Mouse (Mus musculus) mesoderm, embryonic 11.5 days (tissue): ENCODE measurements around the gene Clpsl2.
A peak's percentile ranks its signal among the peaks of the same experiment; 100 is the strongest.
"Not testable (repeated sequence)": the region's sequence is repeated elsewhere in the genome, so short reads cannot be mapped to it uniquely, and the experiment has no call there.

Experiments
- DNase-seq: peaks from one replicate; pipeline ENCODE4 v3.0.0-alpha.2; 2012; ENCODE audit warnings: low read depth, low spot score

The Clpsl2 gene

DNA sequence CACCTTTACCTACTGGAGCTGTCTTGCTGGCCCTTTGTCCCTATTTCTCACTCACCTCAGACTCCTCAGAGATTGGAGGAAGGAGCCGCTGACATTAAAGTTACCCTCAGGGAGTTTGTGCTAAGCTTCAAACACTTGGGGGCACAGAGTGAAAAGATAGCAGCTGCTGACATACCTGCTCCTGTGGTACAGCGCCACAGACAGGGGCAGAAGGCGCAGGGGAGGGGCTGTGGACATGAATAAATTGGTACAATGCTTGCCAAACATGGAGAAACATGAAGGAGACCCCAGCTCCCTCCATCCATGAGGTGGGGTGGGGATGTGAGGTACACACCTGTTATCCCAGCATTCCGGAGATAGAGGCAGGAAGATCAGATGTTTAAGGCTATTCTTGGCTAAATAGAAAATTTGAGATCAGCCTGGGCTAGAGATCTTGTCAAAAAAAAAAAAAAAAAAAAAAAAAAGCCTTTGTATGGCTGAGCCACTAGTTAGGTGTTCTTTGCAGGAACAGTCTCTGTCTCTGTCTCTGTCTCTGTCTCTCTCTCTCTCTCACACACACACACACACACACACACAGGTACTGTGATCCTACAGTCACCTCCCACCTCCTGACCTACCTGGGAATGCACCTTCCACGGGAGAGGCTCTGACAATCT, 28.0 kb upstream of the Clpsl2 start:
- DNase-seq: no peak

GRCm38 (mm10) chr17:28521920-28522319, 27.3 kb upstream of the Clpsl2 start:
- DNase-seq: no peak

GRCm38 (mm10) chr17:28522623-28523354, 26.4 kb upstream of the Clpsl2 start:
- DNase-seq: peak; percentile 77

DNA sequence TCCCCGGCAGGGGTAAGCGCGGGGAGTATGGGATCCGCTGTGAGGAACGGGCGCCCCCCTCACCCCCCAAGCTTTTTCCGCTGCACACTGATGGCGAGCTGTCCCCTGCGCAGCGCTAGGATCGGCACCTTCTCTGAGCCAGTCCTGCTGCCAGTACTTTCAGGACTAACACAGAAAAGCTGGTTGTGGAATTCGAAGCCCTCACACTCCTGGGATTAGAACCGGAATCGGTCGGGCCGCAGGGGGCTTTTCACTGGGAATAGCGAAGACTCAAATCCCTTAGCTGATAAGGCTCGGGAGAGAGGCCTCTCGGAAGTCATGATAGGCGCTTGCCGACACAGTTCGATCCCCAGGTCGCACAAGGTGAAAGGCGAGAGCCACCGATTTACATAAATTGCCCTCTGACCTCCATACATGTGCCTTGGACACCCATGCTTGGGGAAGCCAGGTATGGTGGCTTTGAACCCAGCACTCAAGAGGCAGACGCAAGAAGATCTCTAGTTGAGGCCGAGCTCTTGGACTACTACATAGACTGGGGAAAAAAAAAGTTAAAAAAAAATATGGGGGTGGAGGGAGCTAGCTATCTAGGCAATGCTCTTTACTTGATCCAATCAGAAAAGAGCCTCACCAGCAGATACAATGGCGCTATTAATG, 25.7 kb upstream of the Clpsl2 start:
- no peak for DNase-seq

GRCm38 (mm10) chr17:28524009-28524695, 25.1 kb upstream of the Clpsl2 start:
- DNase-seq: no peak

DNA sequence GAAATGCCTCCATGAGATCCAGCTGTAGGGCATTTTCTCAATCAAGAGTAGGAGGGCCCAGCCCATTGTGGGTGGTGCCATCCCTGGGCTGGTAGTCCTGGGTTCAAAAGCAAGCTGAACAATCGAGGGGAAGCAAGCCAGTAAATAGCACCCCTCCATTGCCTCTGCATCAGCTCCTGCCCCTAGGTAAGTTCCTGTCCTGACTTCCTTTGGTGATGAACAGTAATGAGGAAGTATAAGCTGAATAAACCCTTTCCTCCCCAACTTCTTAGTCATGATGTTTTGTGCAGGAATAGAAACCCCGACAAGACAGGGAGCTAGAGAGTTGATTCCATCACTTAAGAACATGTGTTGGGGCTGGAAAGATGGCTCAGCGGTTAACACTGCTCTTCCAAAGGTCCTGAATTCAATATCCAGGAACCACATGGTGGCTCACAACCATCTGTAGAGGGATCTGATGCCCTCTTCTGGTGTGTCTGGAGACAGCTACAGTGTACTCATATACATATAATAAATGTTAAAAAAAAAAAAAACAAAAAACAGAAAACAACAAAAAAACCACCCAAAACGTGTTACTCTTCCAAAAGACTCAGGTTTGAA, 24.3 kb upstream of the Clpsl2 start:
- DNase-seq: no peak

DNA sequence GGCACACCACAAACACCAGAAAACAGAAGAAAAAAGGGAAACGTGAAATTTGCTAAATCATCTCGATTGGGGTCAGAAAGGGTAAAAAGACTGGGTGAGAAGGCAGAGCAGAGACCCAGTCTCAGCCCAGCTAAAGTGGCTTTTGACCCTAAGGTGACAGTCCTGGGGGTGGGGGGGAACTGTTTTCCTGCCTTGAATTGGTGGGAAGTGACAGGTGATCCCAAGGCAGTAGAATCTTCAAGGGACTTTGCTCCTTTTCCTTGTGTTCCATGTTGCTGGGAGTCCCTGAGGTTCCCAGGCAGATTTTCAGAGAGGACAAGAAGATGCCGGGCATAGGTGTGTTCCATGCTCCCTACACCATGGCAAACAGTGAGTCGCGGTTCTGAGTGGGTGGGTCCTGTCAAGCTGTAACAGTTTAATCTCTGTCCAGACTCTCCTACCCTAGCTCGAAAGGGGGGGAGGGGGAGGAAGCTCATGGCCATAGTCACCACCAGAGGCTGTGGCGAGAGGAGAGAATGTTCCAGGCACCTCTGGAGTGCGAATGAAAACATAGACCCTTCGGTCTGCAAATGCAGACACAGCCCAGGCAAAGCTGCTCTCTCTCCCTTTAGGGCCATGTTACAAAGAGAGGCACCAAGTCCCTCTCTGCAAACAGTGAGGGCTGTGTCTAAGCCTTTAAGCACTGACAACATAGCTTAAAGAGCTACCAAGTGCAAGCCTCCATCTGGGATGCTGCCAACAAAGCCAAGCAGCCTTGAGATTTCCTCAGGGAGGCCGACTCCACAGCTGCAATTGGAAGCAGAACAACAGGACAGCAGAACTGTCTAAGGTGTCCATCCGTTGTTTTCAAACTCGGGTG, 21.8 kb upstream of the Clpsl2 start:
- DNase-seq: no peak

GRCm38 (mm10) chr17:28528043-28528351, 21.2 kb upstream of the Clpsl2 start:
- peak; percentile 82 for DNase-seq

DNA sequence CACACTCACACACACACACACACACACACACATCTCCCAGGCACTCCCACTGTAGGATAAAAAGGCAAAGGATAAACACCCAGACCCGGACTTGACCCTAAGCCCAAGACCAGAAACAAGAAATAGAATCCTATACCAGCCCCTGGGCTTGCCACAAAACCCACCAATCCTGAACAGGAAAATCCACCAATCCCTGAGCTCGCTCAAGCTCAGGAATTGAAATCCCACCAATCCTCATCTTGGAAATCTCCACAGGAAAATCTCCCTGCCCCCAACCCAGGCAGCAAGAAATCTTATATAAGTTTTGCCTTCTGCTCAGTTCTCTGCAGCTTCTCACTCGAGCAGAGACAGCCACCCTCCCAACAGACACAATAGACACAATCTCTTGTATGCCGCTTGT, 20.1 kb upstream of the Clpsl2 start:
- DNase-seq: no peak

- DNase-seq: no peak
Measured at GRCm38 (mm10) chr17:28530506-28530905, 18.7 kb upstream of the Clpsl2 start, which contains the start of gene Armc12. Armc12 (plus strand) TSS chr17:28530806.

DNA sequence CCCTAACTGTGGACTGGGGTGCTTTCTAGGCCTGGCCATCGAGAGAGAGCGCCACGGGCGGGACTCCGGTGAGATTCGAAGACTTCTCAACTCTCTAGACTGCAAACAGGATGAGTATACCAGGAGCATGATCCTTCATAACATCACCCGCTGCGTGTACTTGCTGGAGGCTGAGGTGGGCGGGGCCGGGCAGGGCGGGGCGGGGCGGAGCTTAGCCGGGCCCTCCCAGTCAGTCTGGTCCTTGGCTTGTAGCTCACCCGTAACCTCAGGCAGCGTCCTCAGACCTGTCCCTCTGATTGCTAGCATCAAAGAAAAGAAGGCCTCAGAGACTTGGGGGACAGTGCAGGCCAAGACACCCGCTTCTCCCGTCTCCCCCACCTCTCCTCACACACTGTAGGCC, 17.3 kb upstream of the Clpsl2 start:
- no peak for DNase-seq

GRCm38 (mm10) chr17:28532557-28532956, 16.7 kb upstream of the Clpsl2 start:
- no peak for DNase-seq

- no peak for DNase-seq
Measured at GRCm38 (mm10) chr17:28533327-28533726, 15.9 kb upstream of the Clpsl2 start.

- no peak for DNase-seq
Measured at GRCm38 (mm10) chr17:28537881-28538280, 11.3 kb upstream of the Clpsl2 start.

- no peak for DNase-seq
Measured at GRCm38 (mm10) chr17:28546925-28547324, 2.3 kb upstream of the Clpsl2 start.

DNA sequence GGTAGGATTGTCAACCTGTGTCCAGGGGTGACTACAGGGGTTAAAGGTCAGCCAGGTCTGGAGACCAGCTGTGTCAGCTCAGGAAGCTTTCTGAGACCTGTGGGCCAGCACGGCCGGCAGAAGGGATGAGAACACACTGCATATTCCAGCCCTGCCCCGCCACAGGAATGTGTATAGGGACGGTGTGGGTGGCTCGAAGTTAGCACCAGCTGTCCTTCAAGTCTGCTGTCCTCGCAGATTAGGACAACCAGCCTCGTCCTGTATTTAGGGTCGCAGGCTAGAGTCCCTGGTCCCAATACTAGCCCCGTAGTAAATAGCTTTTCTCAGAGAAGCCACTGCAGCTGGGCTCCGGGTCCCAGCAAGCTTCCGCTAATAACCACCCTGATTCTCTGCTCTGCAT, 661 bp upstream of the Clpsl2 start:
- DNase-seq: no peak

DNA sequence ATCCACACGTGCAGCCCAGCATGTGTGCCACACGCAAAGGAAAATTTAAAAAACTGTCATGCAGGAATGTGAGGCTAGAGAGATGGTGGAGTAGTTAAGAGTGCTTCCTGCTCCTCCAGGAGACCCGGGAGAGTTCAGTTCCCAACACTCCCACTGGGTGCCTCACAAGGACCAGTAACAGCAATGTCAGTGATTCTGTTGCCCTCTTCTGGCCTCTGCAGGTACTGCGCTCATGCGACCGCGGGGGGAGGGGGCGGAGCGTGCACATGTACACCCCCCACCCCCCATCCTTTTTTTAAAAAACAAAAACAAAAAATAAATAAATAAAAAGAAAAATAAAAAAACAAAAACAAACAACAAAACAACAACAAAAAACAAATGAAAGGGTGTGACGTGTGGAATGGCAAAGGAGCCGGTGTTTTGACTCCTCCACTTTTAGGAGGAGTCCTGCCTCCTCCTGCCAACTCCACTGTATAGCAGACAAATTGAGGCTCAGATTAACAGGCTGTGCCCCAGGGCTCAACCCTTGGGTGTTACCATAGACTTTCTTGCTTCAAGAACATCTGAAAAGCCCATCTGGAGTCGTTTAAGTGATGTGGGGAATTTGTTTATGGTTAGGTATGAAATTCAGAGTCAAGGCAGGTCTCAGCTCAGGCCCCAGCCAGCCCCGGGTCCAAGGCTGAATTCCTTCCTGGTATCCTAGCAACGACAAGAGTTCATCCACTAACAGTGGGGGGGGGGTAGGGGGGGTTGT, 4.0 kb downstream of the Clpsl2 start:
- DNase-seq: peak; percentile 82

GRCm38 (mm10) chr17:28554021-28554420, 4.8 kb downstream of the Clpsl2 start:
- DNase-seq: not testable (repeated sequence)

GRCm38 (mm10) chr17:28556635-28557396, 7.6 kb downstream of the Clpsl2 start:
- DNase-seq: no peak
